Mouse (Mus musculus) embryonic facial prominence, embryonic 11.5 days (tissue): ENCODE data around the gene Mvb12b. TPM values are rescaled to one million over a fixed set of nuclear protein-coding genes. Genes with fewer than 3 reads are reported as not detected.

Experiments used
- ATAC-seq: fragments of 200-750 bp; cut with Nextera tagmentation; replicated peaks from 2 replicates; pipeline ENCODE4 v1.8.0; 2017; ENCODE audit warnings: low read depth; ENCODE audit not compliant: insufficient number of reproducible peaks, low FRiP score, low TSS enrichment
- DNase-seq: peaks from one replicate; pipeline ENCODE4 v3.0.0-alpha.2; 2015; ENCODE audit warnings: low spot score
- H3K27ac ChIP-seq: fragments of 300-500 bp; sonication (generic); replicated peaks from 2 replicates; pipeline ENCODE4 v1.5.1; 2014; ENCODE audit warnings: mild to moderate bottlenecking, low read depth, low read length, control low read depth
- H3K27me3 ChIP-seq: fragments of 300-500 bp; sonication (generic); 2 replicates; pipeline ENCODE4 v1.6.1; 2014; ENCODE audit warnings: mild to moderate bottlenecking, low read length, moderate library complexity, mixed read lengths; ENCODE audit not compliant: control insufficient read depth, insufficient read depth
- H3K36me3 ChIP-seq: fragments of 300-500 bp; sonication (generic); replicated peaks from 2 replicates; pipeline ENCODE4 v1.6.1; 2014; ENCODE audit warnings: low read depth, mild to moderate bottlenecking, low read length, moderate library complexity, mixed read lengths; ENCODE audit not compliant: control insufficient read depth, insufficient read depth
- H3K4me1 ChIP-seq: fragments of 300-500 bp; sonication (generic); 2 replicates; pipeline ENCODE4 v1.6.1; 2014; ENCODE audit warnings: low read length, mixed read lengths; ENCODE audit not compliant: control insufficient read depth, insufficient read depth
- H3K4me2 ChIP-seq: fragments of 300-500 bp; sonication (generic); 2 replicates; pipeline ENCODE4 v1.6.1; 2014; ENCODE audit warnings: low read depth, mild to moderate bottlenecking, control low read depth, low read length, moderate library complexity
- H3K4me3 ChIP-seq: fragments of 300-500 bp; sonication (generic); 2 replicates; pipeline ENCODE4 v1.5.1; 2014; ENCODE audit warnings: low read depth, low read length, control low read depth
- H3K9ac ChIP-seq: fragments of 300-500 bp; sonication (generic); replicated peaks from 2 replicates; pipeline ENCODE4 v1.6.1; 2014; ENCODE audit warnings: mild to moderate bottlenecking, control low read depth, low read length
- H3K9me3 ChIP-seq: fragments of 300-500 bp; sonication (generic); replicated peaks from 2 replicates; pipeline ENCODE4 v1.6.1; 2016; ENCODE audit warnings: mild to moderate bottlenecking, low read length, inconsistent platforms, mixed read lengths; ENCODE audit not compliant: control insufficient read depth
- WGBS: fragments of 180-500 bp; shearing (Covaris S2); extraction: QIAGEN DNeasy Blood & Tissue Kit; methylation state at CpG from one replicate; pipeline ENCODE4 v1.1.7; 2014; 5-methylcytosine and 5-hydroxymethylcytosine counted together
- polyA plus RNA-seq: library from polyadenylated mRNA; unstranded; fragments of >200 nt; fragmentation: Nextera tagmentation; extraction: Ambion mirVana; gene quantifications from 2 replicates; pipeline ENCODE4 v1.2.1, GENCODE M21; 2014

Mvb12b gene
- polyA plus RNA-seq, 1 experiment from 2014 or later = 23.3 TPM

DNA sequence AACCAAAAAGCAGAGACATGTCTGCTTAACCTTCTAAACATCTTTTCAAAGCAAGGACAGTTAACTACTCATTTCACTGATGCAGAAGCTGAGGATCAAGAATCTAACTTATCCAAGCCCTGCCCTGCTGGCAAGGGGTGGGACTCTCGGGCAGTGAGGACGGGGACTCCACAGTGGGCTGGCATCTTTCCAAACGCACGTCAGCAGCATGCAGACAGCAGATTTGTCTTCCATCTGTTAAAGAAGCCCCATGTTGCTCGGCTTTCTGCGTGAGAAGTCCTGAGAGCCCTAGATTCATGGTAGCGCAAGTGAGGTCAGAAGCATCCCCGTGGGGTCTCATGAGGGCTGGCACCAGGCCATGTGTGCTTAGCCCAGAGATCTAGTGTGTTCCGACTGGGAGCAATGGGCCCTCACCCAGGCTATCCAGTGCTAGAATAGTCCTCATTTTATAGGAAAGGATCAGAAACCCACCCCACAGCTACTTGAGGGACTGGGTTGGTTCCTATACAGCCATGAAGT is 167.3 kb downstream of the Mvb12b start:
- no peak for ATAC-seq
- DNase-seq = no peak
- Histone ChIP-seq H3K9me3 (no peaks in the 10 kb centered on the region), H3K9ac (no peak overlapping the region), H3K4me2 (no peak overlapping the region), H3K4me1 (peaks cover 15% of the 10 kb centered on the region), H3K4me3 (no peak overlapping the region), H3K27ac (no peak overlapping the region), H3K27me3 (peaks cover 4% of the 10 kb centered on the region; the same call in 1 of the 2 replicates), H3K36me3 (no peaks in the 10 kb centered on the region)
- WGBS = 68% methylated on average over 9 of the region's 9 CpGs

DNA sequence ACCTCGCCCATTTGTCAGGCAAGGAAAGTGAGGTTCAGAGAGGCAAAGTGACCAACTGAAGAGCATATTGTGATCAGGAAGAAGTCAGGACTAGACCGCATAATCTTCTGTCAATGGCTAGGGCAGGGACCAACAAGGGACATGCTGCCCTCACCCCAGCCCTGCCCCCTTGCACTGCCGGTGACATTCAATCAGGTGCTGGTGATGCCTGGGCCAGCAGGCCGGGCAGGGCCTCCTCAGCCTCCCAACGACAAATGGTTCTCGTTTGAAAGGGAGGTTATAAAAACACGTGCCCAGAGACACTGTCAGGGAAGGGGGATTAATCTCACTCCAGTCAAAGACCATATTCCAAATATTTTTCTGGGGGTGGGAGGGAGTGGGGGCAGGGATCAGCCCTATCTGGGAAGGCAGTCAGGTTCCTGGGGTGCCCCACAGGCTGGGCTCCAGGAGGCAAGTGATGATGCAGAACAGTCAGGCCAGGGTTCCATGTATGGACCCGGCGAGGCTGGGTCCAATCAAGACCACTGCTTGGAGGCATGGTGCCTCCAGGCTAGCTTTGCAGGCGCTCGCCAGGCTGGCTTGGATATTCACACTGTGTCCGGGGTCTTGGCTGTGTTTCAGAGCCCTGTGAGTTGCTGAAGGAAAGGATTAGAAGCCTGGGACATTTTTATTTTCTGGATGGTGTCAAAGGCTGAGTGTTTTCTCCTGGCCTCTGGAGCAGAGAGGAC is 168.2 kb downstream of the Mvb12b start:
- Histone ChIP-seq H3K4me2 (no peak overlapping the region), H3K4me1 (peaks cover 15% of the 10 kb centered on the region), H3K4me3 (no peak overlapping the region), H3K9me3 (no peaks in the 10 kb centered on the region), H3K27ac (peak overlapping the region; percentile 52), H3K36me3 (no peaks in the 10 kb centered on the region), H3K9ac (no peak overlapping the region), H3K27me3 (peaks cover 4% of the 10 kb centered on the region; the same call in 1 of the 2 replicates)
- ATAC-seq (no peak), DNase-seq (no peak)
- WGBS = 23% methylated on average over 12 of the region's 12 CpGs

DNA sequence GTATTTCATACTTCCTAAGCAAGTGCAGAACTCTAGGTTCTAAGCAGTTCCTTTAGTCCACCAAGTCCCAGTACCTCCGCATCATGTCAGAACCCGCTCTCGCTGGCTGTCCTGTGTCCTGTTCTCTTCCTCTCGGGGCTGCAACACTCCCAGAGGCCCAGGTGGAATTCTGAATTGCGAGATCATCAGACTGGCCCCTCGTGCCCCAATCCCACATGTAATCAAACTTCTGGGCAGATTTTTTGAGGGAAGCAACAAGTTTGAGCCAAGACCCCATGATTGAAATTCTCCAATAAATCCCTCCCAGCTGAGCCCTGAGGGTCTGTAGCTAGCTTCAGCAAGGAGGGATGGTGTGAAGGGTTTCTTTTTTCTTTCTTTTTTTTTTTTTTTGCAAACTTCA is 169.2 kb downstream of the Mvb12b start:
- Histone ChIP-seq H3K36me3 (no peaks in the 10 kb centered on the region), H3K27me3 (peaks cover 4% of the 10 kb centered on the region; the same call in 1 of the 2 replicates), H3K27ac (peak overlapping the region; percentile 35; the same call in 1 of the 2 replicates), H3K9me3 (no peaks in the 10 kb centered on the region), H3K4me3 (no peak overlapping the region), H3K9ac (no peak overlapping the region), H3K4me1 (peaks cover 15% of the 10 kb centered on the region), H3K4me2 (no peak overlapping the region; the same call in 1 of the 2 replicates)
- 43% methylated on average over 6 of the region's 6 CpGs for WGBS
- peak; percentile 48 for DNase-seq
- ATAC-seq = no peak

DNA sequence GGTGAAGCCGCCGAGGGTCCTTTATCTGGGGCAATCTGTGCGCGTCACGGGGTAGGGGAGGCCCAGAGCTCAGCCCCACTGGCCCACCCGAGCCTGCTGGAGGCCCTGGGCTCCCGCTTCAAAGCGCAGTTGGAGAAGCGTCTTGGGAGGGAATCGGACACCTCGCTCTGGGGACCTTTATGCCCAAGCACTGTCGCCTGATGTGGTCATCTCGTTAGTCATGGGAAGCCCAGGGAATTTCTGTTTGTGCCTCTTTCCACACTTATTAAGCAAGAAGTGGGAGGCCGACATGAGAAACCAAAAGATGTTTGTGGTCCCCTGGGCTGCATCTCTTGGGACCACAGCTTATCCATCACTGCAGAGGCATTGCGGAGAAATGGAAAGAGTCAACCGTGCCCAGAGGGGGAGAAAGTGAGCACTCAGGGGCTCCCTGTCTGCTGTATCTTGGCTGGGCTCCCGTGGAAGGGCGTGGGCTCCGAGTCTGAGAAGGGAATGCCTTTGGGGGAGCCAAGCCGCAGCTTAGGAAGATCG is 169.9 kb downstream of the Mvb12b start:
- peaks cover 15% of the 10 kb centered on the region for H3K4me1 ChIP-seq
- no peaks in the 10 kb centered on the region for H3K9me3 ChIP-seq
- peak; percentile 69 for DNase-seq
- peak overlapping the region; percentile 23; the same call in 1 of the 2 replicates for H3K9ac ChIP-seq
- 0 out of 2 replicates have a peak overlapping the region, but pooled peaks have one; percentile 6 for H3K4me3 ChIP-seq
- H3K27me3 ChIP-seq = peaks cover 4% of the 10 kb centered on the region; the same call in 1 of the 2 replicates
- H3K36me3 ChIP-seq = no peaks in the 10 kb centered on the region
- WGBS = 8% methylated on average over 21 of the region's 21 CpGs
- peak overlapping the region; percentile 32 for H3K4me2 ChIP-seq
- peak overlapping the region; percentile 54; the same call in 1 of the 2 replicates for H3K27ac ChIP-seq
- no peak for ATAC-seq

DNA sequence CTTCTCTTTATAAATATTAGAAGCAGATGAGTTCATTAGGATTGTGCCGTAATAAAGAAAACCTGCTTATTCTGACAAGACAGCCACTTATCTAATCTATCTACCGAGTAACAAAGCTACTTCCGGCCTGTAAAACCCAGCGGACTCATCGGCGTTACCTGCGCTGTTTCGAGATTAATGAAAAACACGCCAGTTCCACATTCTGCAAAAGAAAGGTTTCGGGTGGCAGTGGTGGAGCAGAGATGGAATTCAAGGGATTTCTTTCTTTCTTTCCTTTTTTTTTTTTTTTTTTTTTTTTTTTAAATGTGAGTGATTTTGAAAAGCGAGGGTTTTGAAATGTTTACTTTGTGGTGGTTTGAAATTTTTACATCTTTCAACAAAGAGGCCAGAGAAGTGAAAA is 170.4 kb downstream of the Mvb12b start:
- ATAC-seq (no peak), DNase-seq (peak; percentile 54)
- Histone ChIP-seq H3K9me3 (no peaks in the 10 kb centered on the region), H3K36me3 (no peaks in the 10 kb centered on the region), H3K4me1 (peaks cover 15% of the 10 kb centered on the region), H3K4me2 (peak overlapping the region; percentile 33), H3K9ac (no peak overlapping the region), H3K4me3 (no peak overlapping the region), H3K27ac (no peak overlapping the region; the same call in 1 of the 2 replicates), H3K27me3 (peaks cover 4% of the 10 kb centered on the region; the same call in 1 of the 2 replicates)
- WGBS = 20% methylated on average over 11 of the region's 11 CpGs

DNA sequence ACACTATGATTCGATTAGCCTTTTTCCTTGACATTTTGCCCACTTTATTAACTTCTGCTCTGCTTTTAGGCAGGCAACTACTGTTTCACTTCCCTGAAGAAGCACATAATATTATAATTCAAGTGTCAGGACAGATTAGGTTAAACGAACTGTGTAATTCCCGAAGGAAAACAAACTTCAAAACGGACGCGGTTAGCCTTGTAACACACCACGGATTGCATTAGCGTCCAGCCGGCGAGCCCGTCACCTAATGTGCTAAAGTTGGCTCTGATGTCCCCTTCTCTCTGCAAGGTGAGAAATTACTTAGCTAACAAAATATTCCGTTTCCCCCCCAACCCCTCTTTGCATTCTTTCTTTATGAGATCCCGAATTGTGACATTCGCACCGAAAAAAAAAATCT is 170.9 kb downstream of the Mvb12b start:
- Histone ChIP-seq H3K36me3 (no peaks in the 10 kb centered on the region), H3K4me2 (no peak overlapping the region), H3K27ac (no peak overlapping the region), H3K9ac (no peak overlapping the region), H3K4me3 (no peak overlapping the region), H3K4me1 (peaks cover 15% of the 10 kb centered on the region), H3K27me3 (peaks cover 4% of the 10 kb centered on the region; the same call in 1 of the 2 replicates), H3K9me3 (no peaks in the 10 kb centered on the region)
- DNase-seq = peak; percentile 49
- ATAC-seq = no peak
- 30% methylated on average over 15 of the region's 15 CpGs for WGBS

DNA sequence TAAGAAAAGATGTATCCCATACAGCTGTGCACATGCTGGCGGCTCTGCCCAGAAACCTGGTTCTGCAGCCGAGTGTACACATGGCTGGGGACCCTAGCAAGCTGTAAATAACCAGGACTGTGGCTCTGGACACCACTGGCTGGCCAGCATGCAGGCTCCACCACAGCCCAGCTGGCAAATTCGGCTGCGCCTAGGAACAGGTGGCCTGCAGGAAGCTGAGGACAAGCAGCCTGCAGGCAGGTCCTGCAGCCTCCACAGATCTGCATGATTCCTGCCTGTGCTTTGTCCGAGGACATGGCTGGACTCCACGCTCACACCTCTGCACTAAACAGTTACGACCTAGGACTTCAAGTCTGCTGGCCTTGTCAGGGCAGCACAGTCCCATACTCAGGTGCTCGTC is 172.8 kb downstream of the Mvb12b start:
- no peak overlapping the region for H3K4me2 ChIP-seq
- 43% methylated on average over 8 of the region's 8 CpGs for WGBS

More for the DNA sequence above, 172.8 kb downstream of the Mvb12b start:
- ATAC-seq (no peak), DNase-seq (no peak)
- H3K36me3 ChIP-seq = no peaks in the 10 kb centered on the region
- H3K9ac ChIP-seq = no peak overlapping the region
- no peak overlapping the region for H3K4me3 ChIP-seq
- H3K9me3 ChIP-seq = no peaks in the 10 kb centered on the region
- no peak overlapping the region for H3K27ac ChIP-seq
- H3K4me1 ChIP-seq = peaks cover 15% of the 10 kb centered on the region
- peaks cover 4% of the 10 kb centered on the region; the same call in 1 of the 2 replicates for H3K27me3 ChIP-seq
